Mouse (Mus musculus): ENCODE results near the gene Crybg1. TPM values are rescaled to one million over a fixed set of nuclear protein-coding genes. Genes with fewer than 3 reads are reported as not detected.

Crybg1 gene
- polyA plus RNA-seq, 2 experiments = 3.1 to 5.1 TPM

- Histone ChIP-seq H3K4me2 (replicated peaks; ENCODE audit: low read depth, low read length, severe bottlenecking) (peak overlapping the region; percentile 57), H3K4me3 (replicated peaks; ENCODE audit: low read length) (peak overlapping the region; percentile 50), H3K4me1 (ENCODE audit: control insufficient read depth, insufficient read depth, low read length) (peaks cover 18% of the 10 kb centered on the region), H3K27me3 (ENCODE audit: control insufficient read depth, insufficient read depth, low read length) (peaks cover 46% of the 10 kb centered on the region), H3K36me3 (ENCODE audit: control insufficient read depth, insufficient read depth, low read length) (no peaks in the 10 kb centered on the region), H3K9me3 (ENCODE audit: control insufficient read depth, low read length) (no peaks in the 10 kb centered on the region), H3K27ac (replicated peaks; ENCODE audit: low read depth, low read length) (no peak overlapping the region), H3K9ac (ENCODE audit: low read depth, low read length, severe bottlenecking) (peak overlapping the region; percentile 49)
- no peak for TF ChIP-seq POLR2A (IDR thresholded peaks at IDR 0.05; ENCODE audit: borderline replicate concordance, extremely low read depth, insufficient read depth, insufficient read length)
- DNase-seq (ENCODE audit: low spot score) = no peak
- ATAC-seq (ENCODE audit: low FRiP score, low read depth) = no peak
- WGBS = under 1% methylated on average over 65 of the region's 68 CpGs
These were observed 145.0 kb downstream of the Crybg1 start for GRCm38 (mm10) chr10:44003551-44004151.

GRCm38 (mm10) chr10:44002995-44003524 is 145.6 kb downstream of the Crybg1 start:
- TF ChIP-seq POLR2A (IDR thresholded peaks at IDR 0.05; ENCODE audit: borderline replicate concordance, extremely low read depth, insufficient read depth, insufficient read length) = no peak
- H3K4me1 ChIP-seq (ENCODE audit: control insufficient read depth, insufficient read depth, low read length) = peaks cover 18% of the 10 kb centered on the region
- 2% methylated on average over 11 of the region's 11 CpGs for WGBS
- peaks cover 46% of the 10 kb centered on the region for H3K27me3 ChIP-seq (ENCODE audit: control insufficient read depth, insufficient read depth, low read length)
- H3K27ac ChIP-seq (replicated peaks; ENCODE audit: low read depth, low read length) = no peak overlapping the region
- ATAC-seq (ENCODE audit: low FRiP score, low read depth) = no peak
- H3K4me2 ChIP-seq (replicated peaks; ENCODE audit: low read depth, low read length, severe bottlenecking) = peak overlapping the region; percentile 57
- peak overlapping the region; percentile 49 for H3K9ac ChIP-seq (ENCODE audit: low read depth, low read length, severe bottlenecking)
- no peak for DNase-seq (ENCODE audit: low spot score)
- no peaks in the 10 kb centered on the region for H3K9me3 ChIP-seq (ENCODE audit: control insufficient read depth, low read length)
- peak overlapping the region; percentile 50 for H3K4me3 ChIP-seq (replicated peaks; ENCODE audit: low read length)
- H3K36me3 ChIP-seq (ENCODE audit: control insufficient read depth, insufficient read depth, low read length) = no peaks in the 10 kb centered on the region

- no peak overlapping the region for H3K9ac ChIP-seq (ENCODE audit: low read depth, low read length, severe bottlenecking)
- peak overlapping the region; percentile 50; the same call in 1 of the 2 replicates for H3K4me3 ChIP-seq (replicated peaks; ENCODE audit: low read length)
- H3K27me3 ChIP-seq (ENCODE audit: control insufficient read depth, insufficient read depth, low read length) = peaks cover 46% of the 10 kb centered on the region
- no peaks in the 10 kb centered on the region for H3K9me3 ChIP-seq (ENCODE audit: control insufficient read depth, low read length)
- peaks cover 18% of the 10 kb centered on the region for H3K4me1 ChIP-seq (ENCODE audit: control insufficient read depth, insufficient read depth, low read length)
- no peak for DNase-seq (ENCODE audit: low spot score)
- WGBS = 13% methylated on average over 14 of the region's 14 CpGs
- no peak for ATAC-seq (ENCODE audit: low FRiP score, low read depth)
- H3K27ac ChIP-seq (replicated peaks; ENCODE audit: low read depth, low read length) = no peak overlapping the region
- no peak overlapping the region for H3K4me2 ChIP-seq (replicated peaks; ENCODE audit: low read depth, low read length, severe bottlenecking)
- no peak for TF ChIP-seq POLR2A (IDR thresholded peaks at IDR 0.05; ENCODE audit: borderline replicate concordance, extremely low read depth, insufficient read depth, insufficient read length)
- H3K36me3 ChIP-seq (ENCODE audit: control insufficient read depth, insufficient read depth, low read length) = no peaks in the 10 kb centered on the region
These were observed 146.4 kb downstream of the Crybg1 start for GRCm38 (mm10) chr10:44002004-44002940.

GRCm38 (mm10) chr10:44000156-44000865 is 148.3 kb downstream of the Crybg1 start:
- WGBS = 25% methylated on average over 2 of the region's 2 CpGs
- H3K4me3 ChIP-seq (replicated peaks; ENCODE audit: low read length) = no peak overlapping the region
- no peak overlapping the region for H3K4me2 ChIP-seq (replicated peaks; ENCODE audit: low read depth, low read length, severe bottlenecking)
- no peaks in the 10 kb centered on the region for H3K36me3 ChIP-seq (ENCODE audit: control insufficient read depth, insufficient read depth, low read length)
- peaks cover 36% of the 10 kb centered on the region for H3K27me3 ChIP-seq (ENCODE audit: control insufficient read depth, insufficient read depth, low read length)
- no peak overlapping the region for H3K27ac ChIP-seq (replicated peaks; ENCODE audit: low read depth, low read length)
- H3K9ac ChIP-seq (ENCODE audit: low read depth, low read length, severe bottlenecking) = no peak overlapping the region
- H3K4me1 ChIP-seq (ENCODE audit: control insufficient read depth, insufficient read depth, low read length) = peaks cover 10% of the 10 kb centered on the region
- no peak for DNase-seq (ENCODE audit: low spot score)
- no peaks in the 10 kb centered on the region for H3K9me3 ChIP-seq (ENCODE audit: control insufficient read depth, low read length)
- ATAC-seq (ENCODE audit: low FRiP score, low read depth) = no peak
- TF ChIP-seq POLR2A (IDR thresholded peaks at IDR 0.05; ENCODE audit: borderline replicate concordance, extremely low read depth, insufficient read depth, insufficient read length) = no peak
